8 mouse cellular contexts compared by ENCODE assay signal in genomic region chr13:118714284-118715065, GRCm38 (mm10). TPM values are rescaled to one million over a fixed set of nuclear protein-coding genes. Genes with fewer than 3 reads are reported as not detected.
DNase-seq lines count a peak whose midpoint lies in the region; ATAC-seq and TF ChIP-seq lines count a peak whose summit lies in the region.

No protein-coding gene starts in this region.

- peak overlapping the region; percentile 77 for H3K27ac ChIP-seq in heart, embryonic 10.5 days
- H3K27ac ChIP-seq in forebrain, embryonic 16.5 days (ENCODE audit: low read length): no peak overlapping the region
- 0 out of 2 replicates have a peak overlapping the region, but pooled peaks have one; percentile 62 for H3K27ac ChIP-seq in kidney, postnatal 0 days
- H3K27ac ChIP-seq in midbrain, embryonic 12.5 days (replicated peaks): no peak overlapping the region

- ATAC-seq in forebrain, embryonic 16.5 days: peak; percentile 85
- ATAC-seq in kidney, postnatal 0 days (replicated peaks; ENCODE audit: low FRiP score, low read depth): peak; percentile 73
- peak; percentile 84 for ATAC-seq in midbrain, embryonic 12.5 days (ENCODE audit: low FRiP score, low read depth)
- no peak for ATAC-seq in megakaryocyte-erythroid progenitor cell, adult 5-6 weeks (replicated peaks; ENCODE audit: low FRiP score, low TSS enrichment, poor library complexity, severe bottlenecking)

- H3K9ac ChIP-seq in forebrain, embryonic 16.5 days (replicated peaks; ENCODE audit: low read depth, low read length): peak overlapping the region; percentile 66
- H3K9ac ChIP-seq in kidney, postnatal 0 days (ENCODE audit: low read depth, low read length): peak overlapping the region; percentile 50
- peak overlapping the region; percentile 58; the same call in 1 of the 2 replicates for H3K9ac ChIP-seq in midbrain, embryonic 12.5 days (replicated peaks)

- under 1% methylated on average over 35 of the region's 36 CpGs for WGBS in heart, embryonic 10.5 days
- WGBS in forebrain, embryonic 16.5 days: 1% methylated on average over 31 of the region's 36 CpGs
- under 1% methylated on average over 31 of the region's 36 CpGs for WGBS in kidney, postnatal 0 days
- under 1% methylated on average over 22 of the region's 36 CpGs for WGBS in midbrain, embryonic 12.5 days

- peak overlapping the region; percentile 70 for H3K4me3 ChIP-seq in heart, embryonic 10.5 days
- peak overlapping the region; percentile 61 for H3K4me3 ChIP-seq in forebrain, embryonic 16.5 days (replicated peaks; ENCODE audit: low read length)
- H3K4me3 ChIP-seq in kidney, postnatal 0 days (replicated peaks; ENCODE audit: low read depth, low read length): peak overlapping the region; percentile 50
- H3K4me3 ChIP-seq in midbrain, embryonic 12.5 days: peak overlapping the region; percentile 55

- H3K36me3 ChIP-seq in heart, embryonic 10.5 days: no peaks in the 10 kb centered on the region
- H3K36me3 ChIP-seq in forebrain, embryonic 16.5 days (ENCODE audit: control insufficient read depth, insufficient read depth): no peaks in the 10 kb centered on the region
- no peaks in the 10 kb centered on the region for H3K36me3 ChIP-seq in kidney, postnatal 0 days (ENCODE audit: insufficient read depth, low read length)
- no peaks in the 10 kb centered on the region for H3K36me3 ChIP-seq in midbrain, embryonic 12.5 days

- peak overlapping the region; percentile 94 for H3K4me2 ChIP-seq in forebrain, embryonic 16.5 days (ENCODE audit: low read length)
- peak overlapping the region; percentile 87 for H3K4me2 ChIP-seq in kidney, postnatal 0 days (ENCODE audit: low read length)
- peak overlapping the region; percentile 89 for H3K4me2 ChIP-seq in midbrain, embryonic 12.5 days (replicated peaks)

- peaks cover 11% of the 10 kb centered on the region; the same call in 1 of the 2 replicates for H3K4me1 ChIP-seq in heart, embryonic 10.5 days
- peaks cover 25% of the 10 kb centered on the region for H3K4me1 ChIP-seq in forebrain, embryonic 16.5 days (replicated peaks; ENCODE audit: control insufficient read depth, insufficient read depth, low read length)
- H3K4me1 ChIP-seq in kidney, postnatal 0 days (replicated peaks; ENCODE audit: insufficient read depth, low read length): 0 out of 2 replicates have a peak, but pooled peaks cover 3% of the 10 kb centered on the region
- peaks cover 16% of the 10 kb centered on the region for H3K4me1 ChIP-seq in midbrain, embryonic 12.5 days

- no peaks in the 10 kb centered on the region for H3K9me3 ChIP-seq in heart, embryonic 10.5 days
- H3K9me3 ChIP-seq in forebrain, embryonic 16.5 days (ENCODE audit: control insufficient read depth, low read length): no peaks in the 10 kb centered on the region
- no peaks in the 10 kb centered on the region for H3K9me3 ChIP-seq in kidney, postnatal 0 days (replicated peaks; ENCODE audit: low read length)
- H3K9me3 ChIP-seq in midbrain, embryonic 12.5 days: no peaks in the 10 kb centered on the region

- DNase-seq in heart, embryonic 10.5 days (ENCODE audit: low spot score): no peak
- DNase-seq in heart, adult 8-10 months (ENCODE audit: low spot score): no peak
- peak; percentile 76 for DNase-seq in NIH3T3 (ENCODE audit: low read depth)
- peak; percentile 64 for DNase-seq in kidney, postnatal 0 days (ENCODE audit: low spot score)
- no peak for DNase-seq in cerebellum, adult 11 months

- TF ChIP-seq CTCF in kidney, postnatal 0 days (IDR thresholded peaks at IDR 0.05; ENCODE audit: low read depth): 0 out of 2 replicates have a peak, but pooled peaks have one; percentile 3

- H3K27me3 ChIP-seq in heart, embryonic 10.5 days (ENCODE audit: insufficient read depth, poor library complexity, severe bottlenecking): peaks cover 14% of the 10 kb centered on the region; the same call in 1 of the 2 replicates
- H3K27me3 ChIP-seq in forebrain, embryonic 16.5 days (replicated peaks; ENCODE audit: control insufficient read depth, insufficient read depth, low read length): peaks cover 17% of the 10 kb centered on the region
- no peaks in the 10 kb centered on the region for H3K27me3 ChIP-seq in kidney, postnatal 0 days (ENCODE audit: insufficient read depth, low read length)
- peaks cover 34% of the 10 kb centered on the region for H3K27me3 ChIP-seq in midbrain, embryonic 12.5 days

RNA-seq across cellular contexts. Expression of gene Fgf10, which starts 44.9 kb away (rescaled TPM):
- polyA plus RNA-seq in heart, embryonic 10.5 days (2016; fragmentation: Nextera tagmentation; extraction: Ambion mirVana): 1.7 and 4.9 TPM in 2 replicates
- 1 to 10 TPM in 1 of 4 experiments, under 1 TPM in 3; 0.33 to 1.4 (median 0.45) TPM for total RNA-seq in heart, adult 8-10 months (2022)
- 1.0 and 1.3 TPM in 2 replicates for polyA plus RNA-seq in forebrain, embryonic 16.5 days (2015; fragmentation: Nextera tagmentation; extraction: Ambion mirVana)
- polyA plus RNA-seq in kidney, postnatal 0 days (2015; fragmentation: Nextera tagmentation; extraction: Ambion mirVana): 2.8 and 2.9 TPM in 2 replicates
- polyA plus RNA-seq in midbrain, embryonic 12.5 days (2016; fragmentation: Nextera tagmentation; extraction: Ambion mirVana): 0.56 and 0.64 TPM in 2 replicates
- total RNA-seq in megakaryocyte-erythroid progenitor cell, adult 5-6 weeks (2014; fragmentation: Nextera tagmentation): not detected in 2 replicates
- not detected in 2 replicates for total RNA-seq in megakaryocyte-erythroid progenitor cell, adult 5-6 weeks (2017)

Comparison
In these comparisons a context has a peak if more than half of its experiments do, and no peak if none do; other contexts are left out.
1. DNase-seq: peak in NIH3T3 (single experiment) and kidney, postnatal 0 days (single experiment); none in heart, embryonic 10.5 days (single experiment), heart, adult 8-10 months (single experiment) and cerebellum, adult 11 months (single experiment).
2. H3K27ac ChIP-seq: peak in heart, embryonic 10.5 days (single experiment) and kidney, postnatal 0 days (single experiment); none in forebrain, embryonic 16.5 days (single experiment) and midbrain, embryonic 12.5 days (single experiment).
3. Peak in every context shown above with its lines, with median percentiles within 50 percentile points of each other: H3K4me3 ChIP-seq, H3K4me2 ChIP-seq and H3K9ac ChIP-seq.